Mouse (Mus musculus): ENCODE results near the gene Ahcy.

DNA sequence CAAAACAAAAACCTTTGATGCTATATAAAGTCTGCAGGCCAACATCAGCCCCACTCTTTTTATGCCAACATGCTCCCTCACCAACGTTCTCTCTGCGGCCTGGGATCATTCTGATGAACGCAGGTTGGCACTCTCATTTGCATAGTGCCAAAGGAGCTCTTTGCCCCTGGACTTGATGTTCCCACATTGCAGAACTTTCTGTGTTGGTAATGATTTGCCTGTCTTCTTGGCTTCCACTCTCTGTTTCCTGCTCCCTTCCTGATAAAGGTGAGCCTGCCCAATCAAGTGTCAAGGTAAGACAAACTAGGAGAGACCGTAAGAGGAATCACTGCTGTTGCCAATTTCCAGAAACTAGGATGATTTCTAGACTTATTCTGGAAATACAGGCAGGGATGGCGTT is 10.2 kb upstream of the Ahcy start:
- TF ChIP-seq CTCF (IDR thresholded peaks at IDR 0.05), result no peak
- no peak for TF ChIP-seq EP300 (IDR thresholded peaks at IDR 0.05)
